Comparison of ENCODE assay signal across 13 mouse cellular contexts in the genomic region with DNA sequence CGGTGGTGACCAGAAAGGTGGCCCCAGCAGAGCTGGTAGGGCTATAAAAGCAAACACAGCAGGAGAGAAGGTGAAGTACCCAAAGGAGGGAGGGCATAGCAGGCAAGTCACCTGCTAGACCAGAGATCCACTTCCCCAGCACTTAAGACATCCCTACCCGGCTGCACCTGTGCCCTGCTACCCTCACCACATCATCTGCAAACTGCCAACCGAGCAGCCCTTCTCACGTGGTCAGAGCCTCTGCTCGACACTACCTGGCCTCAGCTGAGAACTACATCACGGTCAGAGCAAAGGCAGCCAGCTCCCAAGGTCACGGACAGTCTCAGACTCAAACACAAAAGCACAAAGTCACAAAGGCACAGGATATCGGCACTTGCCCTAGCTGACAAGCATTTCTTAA.
DNase-seq lines count a peak whose midpoint lies in the region; ATAC-seq and TF ChIP-seq lines count a peak whose summit lies in the region.
"Had no signal": no experiment of that assay in that cellular context is flagged by ENCODE, and none has a peak within 500 bp of the region (broad histone marks: within the 10 kb centered on the region; RNA-seq: fewer than 3 reads in every experiment).

No protein-coding gene starts in this region.

- no peaks in the 10 kb centered on the region for H3K9me3 ChIP-seq in megakaryocyte, embryonic 14.5 days
- H3K9me3 ChIP-seq in heart, embryonic 16.5 days (replicated peaks; ENCODE audit: control insufficient read depth, low read length): no peaks in the 10 kb centered on the region
- no peaks in the 10 kb centered on the region for H3K9me3 ChIP-seq in stomach, embryonic 16.5 days (replicated peaks; ENCODE audit: control insufficient read depth, low read length)
- H3K9me3 ChIP-seq: midbrain, embryonic 15.5 days had no signal

- TF ChIP-seq CTCF in kidney, adult 2 months (conservative IDR thresholded peaks at IDR 0.05; ENCODE audit: insufficient read depth, insufficient read length, low read depth, low read length): no peak

- no peak for TF ChIP-seq POLR2A in kidney, adult 2 months (IDR thresholded peaks at IDR 0.05; ENCODE audit: low read depth, low read length)

- peak overlapping the region; percentile 84 for H3K27ac ChIP-seq in kidney, adult 2 months (ENCODE audit: insufficient read depth, low read depth, low read length)
- no peak overlapping the region for H3K27ac ChIP-seq in heart, embryonic 16.5 days (ENCODE audit: low read length)
- H3K27ac ChIP-seq in stomach, embryonic 16.5 days (ENCODE audit: low read length): no peak overlapping the region
- H3K27ac ChIP-seq: midbrain, embryonic 15.5 days had no signal

- H3K27me3 ChIP-seq in kidney, adult 2 months (replicated peaks; ENCODE audit: control insufficient read depth, insufficient read depth, low read length): no peaks in the 10 kb centered on the region
- H3K27me3 ChIP-seq in megakaryocyte, embryonic 14.5 days (replicated peaks): peaks cover 23% of the 10 kb centered on the region
- H3K27me3 ChIP-seq in heart, embryonic 16.5 days (ENCODE audit: control insufficient read depth, insufficient read depth, low read length): no peaks in the 10 kb centered on the region
- H3K27me3 ChIP-seq in stomach, embryonic 16.5 days (ENCODE audit: control insufficient read depth, insufficient read depth, low read length): no peaks in the 10 kb centered on the region
- H3K27me3 ChIP-seq: midbrain, embryonic 15.5 days had no signal

- H3K4me3 ChIP-seq in kidney, adult 2 months (ENCODE audit: insufficient read depth, low read depth, low read length): no peak overlapping the region
- peak overlapping the region; percentile 20 for H3K4me3 ChIP-seq in megakaryocyte, embryonic 14.5 days (replicated peaks)
- no peak overlapping the region for H3K4me3 ChIP-seq in heart, embryonic 16.5 days (ENCODE audit: low read length)
- no peak overlapping the region for H3K4me3 ChIP-seq in stomach, embryonic 16.5 days (replicated peaks; ENCODE audit: low read length)
- H3K4me3 ChIP-seq: midbrain, embryonic 15.5 days had no signal

- ATAC-seq in megakaryocyte, adult 5-6 weeks (ENCODE audit: poor library complexity, severe bottlenecking): no peak
- ATAC-seq in heart, embryonic 16.5 days (replicated peaks; ENCODE audit: extremely low read depth, insufficient read depth, low FRiP score): 0 out of 2 replicates have a peak, but pooled peaks have one; percentile 37
- ATAC-seq in stomach, embryonic 16.5 days (ENCODE audit: insufficient read depth, low FRiP score): 0 out of 2 replicates have a peak, but pooled peaks have one; percentile 7
- ATAC-seq: forebrain, embryonic 14.5 days; midbrain, embryonic 15.5 days had no signal

- H3K4me2 ChIP-seq in heart, embryonic 16.5 days (ENCODE audit: low read depth, low read length): peak overlapping the region; percentile 46; the same call in 1 of the 2 replicates
- peak overlapping the region; percentile 3; the same call in 1 of the 2 replicates for H3K4me2 ChIP-seq in stomach, embryonic 16.5 days (ENCODE audit: low read depth, low read length)
- H3K4me2 ChIP-seq: midbrain, embryonic 15.5 days had no signal

- no peaks in the 10 kb centered on the region for H3K36me3 ChIP-seq in kidney, adult 2 months (ENCODE audit: control insufficient read depth, insufficient read depth, low read length)
- no peaks in the 10 kb centered on the region for H3K36me3 ChIP-seq in megakaryocyte, embryonic 14.5 days (replicated peaks; ENCODE audit: low read length)
- H3K36me3 ChIP-seq in heart, embryonic 16.5 days (ENCODE audit: control insufficient read depth, insufficient read depth): no peaks in the 10 kb centered on the region
- H3K36me3 ChIP-seq in stomach, embryonic 16.5 days (ENCODE audit: control insufficient read depth, insufficient read depth, low read length): no peaks in the 10 kb centered on the region
- H3K36me3 ChIP-seq: midbrain, embryonic 15.5 days had no signal

- DNase-seq in kidney, adult 2 months: peak; percentile 35
- DNase-seq in kidney, postnatal 4 days: no peak
- DNase-seq in MN1 (ENCODE audit: low spot score): no peak
- no peak for DNase-seq in Muller cell, postnatal 12 days (ENCODE audit: inconsistent ontology term)
- DNase-seq: cerebellum, adult 2 months; left cerebral cortex, postnatal 4 days; thymus, postnatal 14 days had no signal

- WGBS in kidney, adult 2 months: 37% methylated on average over 8 of the region's 8 CpGs
- WGBS in heart, embryonic 16.5 days: 29% methylated on average over 8 of the region's 8 CpGs
- 49% methylated on average over 8 of the region's 8 CpGs for WGBS in stomach, embryonic 16.5 days

- peak overlapping the region; percentile 38; the same call in 1 of the 2 replicates for H3K9ac ChIP-seq in heart, embryonic 16.5 days (ENCODE audit: low read length)
- no peak overlapping the region; the same call in 1 of the 2 replicates for H3K9ac ChIP-seq in stomach, embryonic 16.5 days (ENCODE audit: low read length)
- H3K9ac ChIP-seq: midbrain, embryonic 15.5 days had no signal

- peaks cover 19% of the 10 kb centered on the region for H3K4me1 ChIP-seq in kidney, adult 2 months (ENCODE audit: control insufficient read depth, insufficient read depth, low read length)
- peaks cover 36% of the 10 kb centered on the region for H3K4me1 ChIP-seq in megakaryocyte, embryonic 14.5 days
- H3K4me1 ChIP-seq in heart, embryonic 16.5 days (ENCODE audit: control insufficient read depth, insufficient read depth, low read length): peaks cover 16% of the 10 kb centered on the region
- peaks cover 5% of the 10 kb centered on the region; the same call in 1 of the 2 replicates for H3K4me1 ChIP-seq in stomach, embryonic 16.5 days (ENCODE audit: control insufficient read depth, insufficient read depth, low read length)
